8 mouse cellular contexts compared by ENCODE assay signal in the genomic region with DNA sequence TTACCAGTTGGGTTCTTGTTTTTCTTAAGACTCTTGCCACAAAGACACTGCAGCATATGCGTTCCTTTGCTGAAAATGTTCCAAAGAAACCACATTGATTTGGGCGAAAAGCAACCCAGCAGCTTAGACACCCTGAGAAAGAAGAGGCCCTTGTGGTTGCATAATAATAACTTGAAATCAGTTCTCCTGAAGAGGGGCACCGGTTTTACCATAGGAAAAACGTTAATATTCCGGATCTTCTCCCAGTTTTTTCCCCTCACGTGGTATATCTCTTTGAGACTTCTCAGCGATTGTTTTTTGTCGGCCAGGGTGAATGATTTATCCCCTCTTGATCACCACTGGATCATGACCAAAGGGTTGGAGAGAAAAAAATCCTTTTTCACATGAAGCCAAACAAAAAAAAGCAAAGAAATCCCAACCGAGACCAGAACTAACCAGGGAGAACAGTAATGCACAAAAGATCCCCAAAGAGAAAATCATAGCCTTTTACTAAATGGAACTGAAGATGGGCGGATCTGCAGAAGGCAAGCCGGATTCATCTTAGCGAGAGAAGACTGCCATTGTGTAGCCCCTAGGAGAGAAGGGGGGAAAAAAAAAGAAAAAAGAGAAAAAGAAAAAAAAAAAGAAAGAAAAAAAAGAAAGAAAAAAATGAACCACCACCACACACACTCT. TPM values are rescaled to one million over a fixed set of nuclear protein-coding genes. Genes with fewer than 3 reads are reported as not detected.
DNase-seq lines count a peak whose midpoint lies in the region; ATAC-seq and TF ChIP-seq lines count a peak whose summit lies in the region.

Fgf14 (minus strand) TSS at position 622 of the 672 bp plus-strand sequence.

- H3K27me3 ChIP-seq in kidney, embryonic 14.5 days (ENCODE audit: control insufficient read depth, insufficient read depth, low read length): peaks cover 20% of the 10 kb centered on the region
- H3K27me3 ChIP-seq in kidney, adult 2 months (replicated peaks; ENCODE audit: control insufficient read depth, insufficient read depth, low read length): no peaks in the 10 kb centered on the region; the same call in 1 of the 2 replicates
- H3K27me3 ChIP-seq in embryonic facial prominence, embryonic 11.5 days (ENCODE audit: control insufficient read depth, insufficient read depth, low read length): peaks cover 9% of the 10 kb centered on the region
- H3K27me3 ChIP-seq in intestine, embryonic 14.5 days (replicated peaks; ENCODE audit: control insufficient read depth, insufficient read depth, low read length): 0 out of 2 replicates have a peak, but pooled peaks cover 3% of the 10 kb centered on the region
- H3K27me3 ChIP-seq in midbrain, embryonic 15.5 days (replicated peaks): no peaks in the 10 kb centered on the region

- H3K27ac ChIP-seq in kidney, embryonic 14.5 days (ENCODE audit: low read depth, low read length): no peak within 1 kb of the TSS
- H3K27ac ChIP-seq in kidney, adult 2 months (ENCODE audit: insufficient read depth, low read depth, low read length): no peak within 1 kb of the TSS
- no peak within 1 kb of the TSS for H3K27ac ChIP-seq in embryonic facial prominence, embryonic 11.5 days (replicated peaks; ENCODE audit: low read depth, low read length)
- no peak within 1 kb of the TSS for H3K27ac ChIP-seq in intestine, embryonic 14.5 days (ENCODE audit: low read depth)
- H3K27ac ChIP-seq in midbrain, embryonic 15.5 days: peak within 1 kb of the TSS; percentile 74

- TF ChIP-seq POLR2A in kidney, adult 2 months (IDR thresholded peaks at IDR 0.05; ENCODE audit: low read depth, low read length): no peak
- no peak for TF ChIP-seq POLR2A in lung, adult 2 months (IDR thresholded peaks at IDR 0.05; ENCODE audit: borderline replicate concordance, extremely low read depth, low read depth, low read length)

- H3K36me3 ChIP-seq in kidney, embryonic 14.5 days (ENCODE audit: control insufficient read depth, insufficient read depth, low read length): no peaks in the 10 kb centered on the region
- H3K36me3 ChIP-seq in kidney, adult 2 months (ENCODE audit: control insufficient read depth, insufficient read depth, low read length): no peaks in the 10 kb centered on the region
- no peaks in the 10 kb centered on the region for H3K36me3 ChIP-seq in embryonic facial prominence, embryonic 11.5 days (replicated peaks; ENCODE audit: control insufficient read depth, insufficient read depth, low read depth, low read length)
- H3K36me3 ChIP-seq in intestine, embryonic 14.5 days (ENCODE audit: control insufficient read depth, insufficient read depth, low read length): no peaks in the 10 kb centered on the region
- H3K36me3 ChIP-seq in midbrain, embryonic 15.5 days (replicated peaks): no peaks in the 10 kb centered on the region

- no peak for ATAC-seq in kidney, embryonic 14.5 days (ENCODE audit: low FRiP score, low TSS enrichment)
- ATAC-seq in embryonic facial prominence, embryonic 11.5 days (replicated peaks; ENCODE audit: insufficient number of reproducible peaks, low FRiP score, low TSS enrichment, low read depth): no peak
- no peak for ATAC-seq in intestine, embryonic 14.5 days (replicated peaks; ENCODE audit: low FRiP score, low TSS enrichment, low read depth)
- ATAC-seq in midbrain, embryonic 15.5 days (replicated peaks): no peak

- 16% methylated on average over 12 of the region's 12 CpGs for WGBS in kidney, embryonic 14.5 days
- WGBS in kidney, adult 2 months: 16% methylated on average over 12 of the region's 12 CpGs
- 18% methylated on average over 12 of the region's 12 CpGs for WGBS in embryonic facial prominence, embryonic 11.5 days
- WGBS in intestine, embryonic 14.5 days: 21% methylated on average over 12 of the region's 12 CpGs
- 2% methylated on average over 12 of the region's 12 CpGs for WGBS in midbrain, embryonic 15.5 days
- 14% methylated on average over 12 of the region's 12 CpGs for WGBS in lung, adult 2 months

- no peak for TF ChIP-seq CTCF in kidney, adult 2 months (conservative IDR thresholded peaks at IDR 0.05; ENCODE audit: insufficient read depth, insufficient read length, low read depth, low read length)
- no peak for TF ChIP-seq CTCF in lung, adult 2 months (IDR thresholded peaks at IDR 0.05; ENCODE audit: insufficient read depth, low read length)

- H3K9ac ChIP-seq in kidney, embryonic 14.5 days (ENCODE audit: low read depth, low read length): no peak within 1 kb of the TSS
- peak within 1 kb of the TSS; percentile 26; the same call in 1 of the 2 replicates for H3K9ac ChIP-seq in embryonic facial prominence, embryonic 11.5 days (replicated peaks; ENCODE audit: low read length)
- peak within 1 kb of the TSS; percentile 5; the same call in 1 of the 2 replicates for H3K9ac ChIP-seq in intestine, embryonic 14.5 days (ENCODE audit: low read length)
- H3K9ac ChIP-seq in midbrain, embryonic 15.5 days: peak within 1 kb of the TSS; percentile 59

- peaks cover 3% of the 10 kb centered on the region; the same call in 1 of the 2 replicates for H3K4me1 ChIP-seq in kidney, embryonic 14.5 days (ENCODE audit: control insufficient read depth, insufficient read depth, low read length)
- no peaks in the 10 kb centered on the region for H3K4me1 ChIP-seq in kidney, adult 2 months (ENCODE audit: control insufficient read depth, insufficient read depth, low read length)
- no peaks in the 10 kb centered on the region for H3K4me1 ChIP-seq in embryonic facial prominence, embryonic 11.5 days (ENCODE audit: control insufficient read depth, insufficient read depth, low read length)
- H3K4me1 ChIP-seq in intestine, embryonic 14.5 days (replicated peaks; ENCODE audit: control insufficient read depth, insufficient read depth, low read length): 0 out of 2 replicates have a peak, but pooled peaks cover 4% of the 10 kb centered on the region
- H3K4me1 ChIP-seq in midbrain, embryonic 15.5 days: peaks cover 15% of the 10 kb centered on the region
- H3K4me1 ChIP-seq in lung, adult 2 months (ENCODE audit: control insufficient read depth, insufficient read depth, low read length): no peaks in the 10 kb centered on the region

- no peaks in the 10 kb centered on the region for H3K9me3 ChIP-seq in kidney, embryonic 14.5 days (ENCODE audit: control insufficient read depth, low read length)
- H3K9me3 ChIP-seq in embryonic facial prominence, embryonic 11.5 days (replicated peaks; ENCODE audit: control insufficient read depth, low read length): no peaks in the 10 kb centered on the region
- H3K9me3 ChIP-seq in intestine, embryonic 14.5 days (ENCODE audit: control insufficient read depth, low read length): no peaks in the 10 kb centered on the region
- H3K9me3 ChIP-seq in midbrain, embryonic 15.5 days: no peaks in the 10 kb centered on the region

- H3K4me3 ChIP-seq in kidney, embryonic 14.5 days (ENCODE audit: low read length): peak within 1 kb of the TSS; percentile 31; the same call in 1 of the 2 replicates
- no peak within 1 kb of the TSS for H3K4me3 ChIP-seq in kidney, adult 2 months (ENCODE audit: insufficient read depth, low read depth, low read length)
- peak within 1 kb of the TSS; percentile 26 for H3K4me3 ChIP-seq in embryonic facial prominence, embryonic 11.5 days (ENCODE audit: low read depth, low read length)
- H3K4me3 ChIP-seq in intestine, embryonic 14.5 days (ENCODE audit: low read depth, low read length): peak within 1 kb of the TSS; percentile 31
- H3K4me3 ChIP-seq in midbrain, embryonic 15.5 days: peak within 1 kb of the TSS; percentile 48
- H3K4me3 ChIP-seq in lung, adult 2 months (replicated peaks; ENCODE audit: extremely low read depth, low read depth, low read length): no peak within 1 kb of the TSS

- H3K4me2 ChIP-seq in kidney, embryonic 14.5 days (replicated peaks; ENCODE audit: low read depth, low read length): peak within 1 kb of the TSS; percentile 50
- H3K4me2 ChIP-seq in embryonic facial prominence, embryonic 11.5 days (ENCODE audit: low read depth, low read length): peak within 1 kb of the TSS; percentile 72
- H3K4me2 ChIP-seq in intestine, embryonic 14.5 days (ENCODE audit: low read length): peak within 1 kb of the TSS; percentile 66
- peak within 1 kb of the TSS; percentile 70 for H3K4me2 ChIP-seq in midbrain, embryonic 15.5 days

- no peak for DNase-seq in kidney, adult 2 months
- no peak for DNase-seq in embryonic facial prominence, embryonic 11.5 days (ENCODE audit: low spot score)
- DNase-seq in intestine, embryonic 14.5 days (ENCODE audit: low spot score): no peak
- DNase-seq in right cerebral cortex, postnatal 14 days: no peak
- DNase-seq in lung, adult 2 months: no peak
- DNase-seq in adrenal gland, adult 18-20 months (ENCODE audit: low spot score in 2 of 2): no peak

RNA-seq across cellular contexts. Expression of gene Fgf14, which starts in this region (rescaled TPM):
- polyA plus RNA-seq in kidney, embryonic 14.5 days (2014; fragmentation: Nextera tagmentation; extraction: Ambion mirVana): 0.12 TPM in 1 of 2 replicates, not detected in the other
- polyA plus RNA-seq in kidney, adult 2 months (2012; rRNA removed): 0.04 and 0.08 TPM in 2 replicates
- 1.2 and 1.5 TPM in 2 replicates for polyA plus RNA-seq in embryonic facial prominence, embryonic 11.5 days (2014; fragmentation: Nextera tagmentation; extraction: Ambion mirVana)
- 0.65 and 0.75 TPM in 2 replicates for polyA plus RNA-seq in intestine, embryonic 14.5 days (2014; fragmentation: Nextera tagmentation; extraction: Ambion mirVana)
- 26.0 and 30.9 TPM in 2 replicates for polyA plus RNA-seq in midbrain, embryonic 15.5 days (2015; fragmentation: Nextera tagmentation; extraction: Ambion mirVana)
- 0.06 TPM in 1 of 2 replicates, not detected in the other for polyA plus RNA-seq in lung, adult 2 months (2012; rRNA removed)
- total RNA-seq in adrenal gland, adult 18-20 months (2021): 1 to 10 TPM; 1.3 to 1.8 TPM

Comparison
In these comparisons a context has a peak if more than half of its experiments do, and no peak if none do; other contexts are left out.
1. RNA of gene Fgf14 (polyA plus RNA-seq): 26.0 to 30.9 TPM in midbrain, embryonic 15.5 days; 1.2 to 1.5 TPM in embryonic facial prominence, embryonic 11.5 days, 0.65 to 0.75 TPM in intestine, embryonic 14.5 days, 0.12 TPM in kidney, embryonic 14.5 days, 0.04 to 0.08 TPM in kidney, adult 2 months and 0.06 TPM in lung, adult 2 months; every median in the first group is over 10 times any median in the second.
2. H3K4me3 ChIP-seq: peak in kidney, embryonic 14.5 days (single experiment), embryonic facial prominence, embryonic 11.5 days (single experiment), intestine, embryonic 14.5 days (single experiment) and midbrain, embryonic 15.5 days (single experiment); none in kidney, adult 2 months (single experiment) and lung, adult 2 months (single experiment).
3. Peak in every context shown above with its lines, with median percentiles within 50 percentile points of each other: H3K4me2 ChIP-seq.